Mouse (Mus musculus): ENCODE measurements around the gene Gpsm1. TPM values are rescaled to one million over a fixed set of nuclear protein-coding genes. Genes with fewer than 3 reads are reported as not detected.

The Gpsm1 gene
- total and polyA plus RNA-seq, 2 experiments = 0.74 to 1.9 TPM

DNA sequence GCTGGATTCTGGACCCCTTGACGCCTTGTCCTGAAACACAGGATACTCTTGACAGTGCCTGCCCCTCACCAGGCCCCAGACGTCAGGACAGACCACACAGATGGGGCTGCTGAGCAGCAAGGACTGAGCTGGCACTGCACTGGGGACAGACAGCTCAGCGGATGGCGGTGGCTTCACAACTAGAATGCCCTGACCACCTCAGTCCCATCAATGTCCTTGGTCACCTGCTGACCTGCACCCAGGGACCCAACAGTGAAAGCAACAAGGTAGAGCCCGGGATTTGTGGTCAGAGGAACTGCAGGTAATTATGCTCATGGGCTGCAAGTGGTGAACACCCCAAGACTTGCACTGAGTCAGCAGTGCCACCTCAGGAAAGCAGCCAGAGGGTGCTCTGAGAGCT, 47.7 kb downstream of the Gpsm1 start:
- no peaks in the 10 kb centered on the region for H3K4me1 ChIP-seq (ENCODE audit: control insufficient read depth, insufficient read depth, low read length)
- TF ChIP-seq POLR2A (IDR thresholded peaks at IDR 0.05; ENCODE audit: extremely low read depth, insufficient read depth, low read length) (no peak), CTCF (IDR thresholded peaks at IDR 0.05; ENCODE audit: low read depth, low read length) (no peak)
- peaks cover 3% of the 10 kb centered on the region; the same call in 1 of the 2 replicates for H3K36me3 ChIP-seq (ENCODE audit: control insufficient read depth, insufficient read depth, low read length)
- H3K27ac ChIP-seq (replicated peaks; ENCODE audit: insufficient read depth, low read depth, low read length) = no peak overlapping the region
- 94% methylated on average over 5 of the region's 5 CpGs for WGBS
- H3K79me2 ChIP-seq (ENCODE audit: control insufficient read depth, insufficient read depth, low read length) = no peaks in the 10 kb centered on the region
- H3K9ac ChIP-seq (ENCODE audit: low read depth, low read length) = no peak overlapping the region
- DNase-seq (ENCODE audit: extremely low read depth, low read depth, low spot score) = no peak
- no peak overlapping the region for H3K4me3 ChIP-seq (ENCODE audit: insufficient read depth, low read depth, low read length)
- H3K27me3 ChIP-seq (ENCODE audit: control insufficient read depth, insufficient read depth, low read length) = no peaks in the 10 kb centered on the region

DNA sequence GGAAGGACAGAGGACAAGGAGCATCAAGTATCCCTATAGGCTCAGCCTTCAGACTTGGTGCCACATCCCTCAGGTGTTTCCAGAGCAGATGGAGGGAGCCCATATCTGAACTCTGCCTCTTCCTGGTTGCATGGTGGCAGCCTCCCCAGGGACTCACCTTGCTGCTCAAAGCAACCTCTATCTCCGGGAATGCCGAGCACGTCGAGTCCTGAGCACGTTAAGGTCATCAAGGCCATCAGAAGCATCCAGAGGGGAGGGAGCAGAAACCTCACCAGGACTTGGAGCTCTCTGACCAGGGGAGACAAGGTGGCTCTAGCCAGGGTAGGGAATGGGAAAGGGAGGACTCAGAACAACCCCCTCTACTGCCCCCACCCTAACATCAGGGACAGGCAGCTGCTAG, 48.2 kb downstream of the Gpsm1 start:
- Histone ChIP-seq H3K4me3 (ENCODE audit: insufficient read depth, low read depth, low read length) (no peak overlapping the region), H3K27ac (replicated peaks; ENCODE audit: insufficient read depth, low read depth, low read length) (no peak overlapping the region), H3K79me2 (ENCODE audit: control insufficient read depth, insufficient read depth, low read length) (no peaks in the 10 kb centered on the region), H3K4me1 (ENCODE audit: control insufficient read depth, insufficient read depth, low read length) (no peaks in the 10 kb centered on the region), H3K36me3 (ENCODE audit: control insufficient read depth, insufficient read depth, low read length) (peaks cover 5% of the 10 kb centered on the region; the same call in 1 of the 2 replicates), H3K27me3 (ENCODE audit: control insufficient read depth, insufficient read depth, low read length) (no peaks in the 10 kb centered on the region), H3K9ac (ENCODE audit: low read depth, low read length) (no peak overlapping the region)
- DNase-seq (ENCODE audit: extremely low read depth, low read depth, low spot score) = no peak
- no peak for TF ChIP-seq CTCF (IDR thresholded peaks at IDR 0.05; ENCODE audit: low read depth, low read length)
- TF ChIP-seq POLR2A (IDR thresholded peaks at IDR 0.05; ENCODE audit: extremely low read depth, insufficient read depth, low read length) = no peak
- WGBS = 75% methylated on average over 5 of the region's 5 CpGs

DNA sequence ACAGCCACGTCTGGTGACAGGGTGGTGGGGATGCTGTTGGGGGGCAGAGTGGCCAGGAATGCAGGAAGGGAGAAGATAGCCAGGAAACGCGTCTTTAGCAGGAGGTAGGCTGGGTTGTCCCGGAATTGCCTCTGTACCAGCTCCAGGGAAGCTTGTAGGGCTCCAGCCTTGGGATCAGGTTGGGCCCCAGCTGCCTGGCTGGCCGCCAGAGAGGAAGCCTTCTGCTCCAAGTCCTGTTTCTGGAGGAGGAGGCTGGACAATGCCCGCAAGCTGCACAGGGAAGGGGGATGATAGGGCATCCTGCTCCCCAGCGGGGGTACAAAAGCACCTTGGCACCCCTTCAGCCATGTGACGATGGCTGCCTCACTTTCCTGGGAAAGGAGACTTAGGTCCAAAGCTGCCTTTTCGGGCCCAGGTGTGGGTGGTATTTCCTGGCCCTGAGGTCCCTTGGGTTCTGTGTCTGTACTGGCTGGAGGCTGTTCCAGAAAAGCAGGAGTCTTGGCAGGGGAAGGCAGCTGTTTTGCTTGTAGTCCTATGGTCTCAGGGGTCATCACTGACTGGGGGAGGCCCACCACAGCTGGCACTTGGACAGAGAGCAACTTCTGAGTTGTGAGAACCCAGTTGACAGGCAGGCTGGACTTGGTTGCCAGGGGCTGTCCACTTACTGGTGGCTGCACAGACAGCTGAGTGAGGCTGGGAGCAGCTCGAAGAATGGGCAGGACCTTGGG, 49.6 kb downstream of the Gpsm1 start:
- Histone ChIP-seq H3K27me3 (ENCODE audit: control insufficient read depth, insufficient read depth, low read length) (no peaks in the 10 kb centered on the region), H3K4me3 (ENCODE audit: insufficient read depth, low read depth, low read length) (no peak overlapping the region), H3K4me1 (ENCODE audit: control insufficient read depth, insufficient read depth, low read length) (no peaks in the 10 kb centered on the region), H3K79me2 (ENCODE audit: control insufficient read depth, insufficient read depth, low read length) (no peaks in the 10 kb centered on the region), H3K27ac (replicated peaks; ENCODE audit: insufficient read depth, low read depth, low read length) (no peak overlapping the region), H3K9ac (ENCODE audit: low read depth, low read length) (no peak overlapping the region), H3K36me3 (ENCODE audit: control insufficient read depth, insufficient read depth, low read length) (peaks cover 8% of the 10 kb centered on the region; the same call in 1 of the 2 replicates)
- no peak for TF ChIP-seq CTCF (IDR thresholded peaks at IDR 0.05; ENCODE audit: low read depth, low read length)
- TF ChIP-seq POLR2A (IDR thresholded peaks at IDR 0.05; ENCODE audit: extremely low read depth, insufficient read depth, low read length) = no peak
- 65% methylated on average over 10 of the region's 10 CpGs for WGBS
- DNase-seq (ENCODE audit: extremely low read depth, low read depth, low spot score) = no peak

DNA sequence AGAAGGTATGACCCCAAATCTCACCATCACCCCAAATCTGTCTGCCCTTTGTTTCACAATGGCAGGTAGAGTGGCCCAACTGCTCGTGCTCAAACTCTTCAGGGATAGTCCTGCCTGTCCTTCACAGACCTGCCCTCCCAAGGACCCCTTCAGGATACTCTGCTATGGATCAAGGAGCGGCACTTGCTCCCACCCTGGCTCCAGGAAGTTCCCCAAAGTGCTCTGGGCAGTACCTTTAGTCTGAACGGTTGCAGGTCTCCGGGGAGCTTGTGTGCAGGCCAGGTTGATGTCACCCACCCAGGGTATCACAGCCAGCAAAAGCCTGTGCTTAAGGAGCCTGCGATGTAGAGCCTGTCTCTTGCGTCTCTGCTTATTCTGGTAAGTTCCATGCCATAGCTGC, 52.6 kb downstream of the Gpsm1 start:
- H3K79me2 ChIP-seq (ENCODE audit: control insufficient read depth, insufficient read depth, low read length) = no peaks in the 10 kb centered on the region
- TF ChIP-seq CTCF (IDR thresholded peaks at IDR 0.05; ENCODE audit: low read depth, low read length) (no peak), POLR2A (IDR thresholded peaks at IDR 0.05; ENCODE audit: extremely low read depth, insufficient read depth, low read length) (no peak)

DNA sequence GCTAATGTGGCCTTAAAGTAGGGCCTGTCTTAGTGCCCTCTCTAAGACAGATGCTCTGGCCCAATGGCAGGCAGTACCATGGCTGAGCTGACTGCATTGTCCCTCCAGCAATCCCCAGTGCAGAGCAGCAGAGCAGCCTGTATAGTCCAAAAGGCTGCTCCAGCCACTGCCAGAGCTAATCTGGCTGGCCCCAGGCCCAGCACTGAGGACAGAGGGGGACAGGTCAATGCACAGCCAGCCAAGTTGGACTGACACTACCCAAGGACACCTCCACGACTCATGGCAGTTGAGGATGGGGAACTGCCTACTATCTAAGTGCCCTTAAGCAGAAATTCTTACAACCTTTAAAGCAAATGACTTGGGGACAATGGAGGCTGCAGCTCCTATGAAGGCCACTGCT, 53.3 kb downstream of the Gpsm1 start:
- no peaks in the 10 kb centered on the region for H3K4me1 ChIP-seq (ENCODE audit: control insufficient read depth, insufficient read depth, low read length)
- DNase-seq (ENCODE audit: extremely low read depth, low read depth, low spot score) = no peak
- 14% methylated on average over 1 of the region's 1 CpGs for WGBS
- H3K27ac ChIP-seq (replicated peaks; ENCODE audit: insufficient read depth, low read depth, low read length) = no peak overlapping the region
- TF ChIP-seq POLR2A (IDR thresholded peaks at IDR 0.05; ENCODE audit: extremely low read depth, insufficient read depth, low read length) (no peak), CTCF (IDR thresholded peaks at IDR 0.05; ENCODE audit: low read depth, low read length) (no peak)
- peaks cover 21% of the 10 kb centered on the region for H3K36me3 ChIP-seq (ENCODE audit: control insufficient read depth, insufficient read depth, low read length)
- H3K79me2 ChIP-seq (ENCODE audit: control insufficient read depth, insufficient read depth, low read length) = no peaks in the 10 kb centered on the region
- H3K4me3 ChIP-seq (ENCODE audit: insufficient read depth, low read depth, low read length) = no peak overlapping the region
- H3K27me3 ChIP-seq (ENCODE audit: control insufficient read depth, insufficient read depth, low read length) = no peaks in the 10 kb centered on the region
- H3K9ac ChIP-seq (ENCODE audit: low read depth, low read length) = no peak overlapping the region

More for the DNA sequence above, 52.6 kb downstream of the Gpsm1 start:
- H3K27ac ChIP-seq (replicated peaks; ENCODE audit: insufficient read depth, low read depth, low read length) = no peak overlapping the region
- H3K27me3 ChIP-seq (ENCODE audit: control insufficient read depth, insufficient read depth, low read length) = no peaks in the 10 kb centered on the region
- H3K4me3 ChIP-seq (ENCODE audit: insufficient read depth, low read depth, low read length) = no peak overlapping the region
- H3K4me1 ChIP-seq (ENCODE audit: control insufficient read depth, insufficient read depth, low read length) = no peaks in the 10 kb centered on the region
- DNase-seq (ENCODE audit: extremely low read depth, low read depth, low spot score) = no peak
- H3K36me3 ChIP-seq (ENCODE audit: control insufficient read depth, insufficient read depth, low read length) = peaks cover 17% of the 10 kb centered on the region
- WGBS = 98% methylated on average over 6 of the region's 6 CpGs
- no peak overlapping the region for H3K9ac ChIP-seq (ENCODE audit: low read depth, low read length)

DNA sequence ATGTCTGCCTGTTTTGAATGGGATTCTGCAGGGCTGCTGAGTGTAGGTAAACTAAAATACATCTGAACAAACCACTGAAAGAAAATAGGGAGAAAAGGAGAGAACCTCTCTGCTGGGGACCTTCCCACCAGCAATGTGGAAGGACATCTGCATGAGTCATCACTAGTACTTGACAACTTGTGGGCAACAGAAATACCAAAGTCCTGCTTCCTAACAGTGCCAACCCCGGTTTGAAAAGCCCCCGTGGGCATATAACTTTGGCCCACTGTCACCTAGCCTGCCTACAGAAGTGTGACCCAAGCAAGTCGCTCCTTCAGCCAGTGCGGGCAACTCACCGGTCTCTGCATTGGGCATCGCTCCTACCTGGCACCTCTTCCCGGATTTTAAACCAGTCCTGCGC, 57.1 kb downstream of the Gpsm1 start:
- no peak for DNase-seq (ENCODE audit: extremely low read depth, low read depth, low spot score)
- 95% methylated on average over 8 of the region's 8 CpGs for WGBS
- Histone ChIP-seq H3K36me3 (ENCODE audit: control insufficient read depth, insufficient read depth, low read length) (peaks cover 33% of the 10 kb centered on the region), H3K79me2 (ENCODE audit: control insufficient read depth, insufficient read depth, low read length) (no peaks in the 10 kb centered on the region), H3K4me3 (ENCODE audit: insufficient read depth, low read depth, low read length) (no peak overlapping the region), H3K4me1 (ENCODE audit: control insufficient read depth, insufficient read depth, low read length) (no peaks in the 10 kb centered on the region), H3K9ac (ENCODE audit: low read depth, low read length) (no peak overlapping the region), H3K27ac (replicated peaks; ENCODE audit: insufficient read depth, low read depth, low read length) (no peak overlapping the region), H3K27me3 (ENCODE audit: control insufficient read depth, insufficient read depth, low read length) (no peaks in the 10 kb centered on the region)
- no peak for TF ChIP-seq CTCF (IDR thresholded peaks at IDR 0.05; ENCODE audit: low read depth, low read length)
- TF ChIP-seq POLR2A (IDR thresholded peaks at IDR 0.05; ENCODE audit: extremely low read depth, insufficient read depth, low read length) = no peak
